Mouse (Mus musculus) mammary gland, adult 2 months (tissue): ENCODE data around the gene Tbc1d8. TPM values are rescaled to one million over a fixed set of nuclear protein-coding genes. Genes with fewer than 3 reads are reported as not detected.

Experiments used
- polyA plus RNA-seq: library from polyadenylated mRNA; depleted of rRNA; stranded (reverse); fragments of >200 nt; gene quantifications from 2 replicates; pipeline ENCODE4 v1.2.3, GENCODE M21; 2012; ENCODE audit warnings: low replicate concordance; rRNA removed

The Tbc1d8 gene
- 19.0 and 21.8 TPM in 2 replicates for polyA plus RNA-seq

DNA sequence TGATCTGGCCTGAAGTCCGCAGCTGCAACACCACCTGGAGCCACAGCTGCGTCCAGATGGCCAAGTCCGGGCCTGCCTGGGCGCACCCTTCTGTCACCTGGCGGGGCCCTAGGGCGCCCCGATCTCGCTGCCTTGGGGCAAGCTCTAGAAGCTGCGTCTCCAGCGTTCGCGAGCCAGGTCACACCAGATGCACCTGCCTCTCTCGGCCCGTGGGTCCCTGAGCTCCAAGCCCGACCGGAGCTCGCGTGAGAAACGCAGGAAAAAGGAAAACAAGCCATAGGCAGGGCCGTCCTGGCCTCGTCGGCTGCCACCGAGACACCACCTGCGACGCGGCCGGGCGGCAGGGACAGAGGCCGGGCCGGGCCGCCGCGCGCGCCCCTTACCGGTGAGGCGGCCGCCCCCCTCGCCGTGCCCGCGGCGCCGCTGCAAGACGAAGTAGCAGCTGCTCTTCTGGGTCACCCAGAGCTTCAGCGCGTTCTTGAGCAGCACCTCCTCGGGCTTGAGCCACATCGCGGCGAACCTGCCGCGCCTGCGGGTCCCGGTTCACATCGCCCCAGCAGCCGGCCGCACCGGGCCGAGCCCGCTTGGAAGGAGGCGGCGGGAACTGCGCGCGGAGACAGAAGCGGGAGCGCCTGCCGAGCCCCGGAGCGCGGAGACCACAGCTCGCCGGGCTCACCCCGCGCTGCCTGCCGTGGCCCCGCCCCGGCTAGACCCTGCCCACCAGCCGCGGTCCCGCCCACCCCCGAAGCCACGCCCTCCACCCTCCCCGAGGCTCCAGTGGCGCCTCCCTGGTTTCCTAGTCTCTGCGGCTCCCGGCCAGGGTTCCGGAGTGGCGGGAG, at the start of gene Tbc1d8:
Gene Tbc1d8, minus strand, starts transcription at position 699 of the 839 bp plus-strand sequence.

DNA sequence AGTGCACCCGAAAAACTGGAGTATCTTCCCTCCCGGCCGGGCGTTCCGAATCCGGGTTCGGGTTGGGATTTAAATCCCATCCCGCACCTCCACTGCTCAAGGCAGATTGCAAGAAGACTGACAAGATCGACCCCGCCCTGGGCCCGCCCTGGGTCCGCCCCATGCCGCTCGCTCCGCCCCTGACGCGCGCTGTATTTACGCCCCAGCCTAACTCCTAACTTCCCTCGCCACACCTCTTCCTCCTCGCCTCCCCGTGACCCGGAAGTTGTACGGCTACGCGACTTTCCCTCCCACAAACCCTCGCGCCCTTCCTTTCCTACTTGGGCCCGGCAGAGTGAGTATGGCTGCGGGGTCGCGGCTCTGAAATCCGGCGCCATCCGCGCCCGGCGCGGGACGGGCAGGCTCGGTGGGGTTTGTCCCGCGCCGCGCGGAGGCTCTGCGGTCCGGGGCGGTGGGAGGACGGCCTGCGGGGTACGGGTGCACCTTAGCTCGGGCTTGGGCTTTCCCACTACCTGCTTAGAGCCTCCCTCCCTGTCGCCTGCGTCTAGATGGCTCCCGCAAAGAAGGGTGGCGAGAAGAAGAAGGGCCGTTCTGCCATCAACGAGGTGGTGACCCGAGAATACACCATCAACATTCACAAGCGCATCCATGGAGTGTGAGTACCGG, 110.8 kb downstream of the Tbc1d8 start, which contains the start of gene Rpl31:
Gene Rpl31, plus strand, starts transcription at position 242 of the 666 bp plus-strand sequence.

Other genes with a start within 250 kb of the Tbc1d8 start
- gene Rpl31, start 110.9 kb downstream of the Tbc1d8 start, polyA plus RNA-seq, result 134 and 180 TPM in 2 replicates
- 16.9 and 30.5 TPM in 2 replicates for gene Cnot11, start 56.2 kb upstream of the Tbc1d8 start, polyA plus RNA-seq
- 10.8 and 20.4 TPM in 2 replicates for gene Rnf149, start 98.7 kb upstream of the Tbc1d8 start, polyA plus RNA-seq
- gene Creg2, start 172.7 kb upstream of the Tbc1d8 start, polyA plus RNA-seq, result 0.39 and 0.88 TPM in 2 replicates
- gene Rfx8, start 242.2 kb upstream of the Tbc1d8 start, polyA plus RNA-seq, result not detected in 2 replicates